Mouse (Mus musculus): ENCODE measurements at regions not wholly inside any gene's neighbourhood (a gene's known extent, or its start where the extent isn't known, plus 50 kb on each side); places are given as distances from the start of the nearest gene placed in this dataset.

DNA sequence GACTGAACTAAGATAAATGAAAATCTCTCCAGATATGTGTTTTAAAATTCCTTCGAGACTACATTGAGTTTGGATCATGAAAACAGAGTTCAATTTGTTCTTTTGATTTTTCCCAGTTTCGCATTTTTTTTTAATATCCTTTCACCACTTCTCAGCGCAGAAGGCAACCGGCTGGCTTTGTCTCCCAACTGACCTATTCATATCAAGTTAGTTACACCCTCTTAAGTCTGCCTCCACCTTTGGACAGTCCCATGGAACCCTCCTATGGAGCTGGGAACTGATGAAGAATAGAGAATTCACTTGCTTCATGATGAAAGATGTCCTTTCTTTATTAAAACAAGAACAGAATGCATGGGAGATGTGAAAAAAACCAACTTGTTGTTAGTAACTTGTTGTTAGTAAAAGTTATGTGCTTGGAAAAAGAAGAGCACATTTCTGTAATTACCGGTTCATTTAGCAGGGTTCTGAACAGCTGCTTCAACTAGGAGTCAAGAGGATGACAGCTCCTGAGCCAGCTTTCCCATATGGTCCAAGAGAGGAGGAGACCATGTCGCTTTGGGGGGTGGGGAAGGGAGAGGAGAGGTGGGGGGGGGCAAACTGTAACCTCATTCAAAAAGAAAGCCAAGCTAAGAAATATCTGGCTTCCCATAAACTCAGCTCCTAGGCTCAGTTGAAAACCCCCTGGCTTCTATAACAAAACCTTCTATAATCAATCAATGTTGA, 495.6 kb upstream of the Gm9747 start:
- TF ChIP-seq CTCF (IDR thresholded peaks at IDR 0.05; ENCODE audit: extremely low read depth, insufficient read depth, low read length), result no peak
- no peak for TF ChIP-seq POLR2A (IDR thresholded peaks at IDR 0.05; ENCODE audit: extremely low read depth, insufficient read depth, low read length)

Data from cortical plate, adult 2 months (tissue).